Mouse (Mus musculus) liver, embryonic 15.5 days (tissue): ENCODE data around the gene Tpp2. TPM values are rescaled to one million over a fixed set of nuclear protein-coding genes. Genes with fewer than 3 reads are reported as not detected.
A peak's percentile ranks its signal among the peaks of the same experiment; 100 is the strongest.
"Not testable (repeated sequence)": the region's sequence is repeated elsewhere in the genome, so short reads cannot be mapped to it uniquely, and the experiment has no call there.

Experiments
- ATAC-seq: fragments of 200-750 bp; cut with Nextera tagmentation; 2 replicates; pipeline ENCODE4 v1.8.0; 2017; ENCODE audit warnings: moderate number of reproducible peaks, mild to moderate bottlenecking, moderate library complexity; ENCODE audit not compliant: insufficient read depth
- H3K27ac ChIP-seq: fragments of 300-500 bp; sonication (generic); replicated peaks from 2 replicates; pipeline ENCODE4 v1.5.1; 2015; ENCODE audit warnings: mild to moderate bottlenecking, inconsistent platforms
- H3K27me3 ChIP-seq: fragments of 300-500 bp; sonication (generic); 2 replicates; pipeline ENCODE4 v1.6.1; 2015; ENCODE audit warnings: mild to moderate bottlenecking, inconsistent platforms
- H3K36me3 ChIP-seq: fragments of 300-500 bp; sonication (generic); replicated peaks from 2 replicates; pipeline ENCODE4 v1.6.1; 2015; ENCODE audit warnings: moderate library complexity, mild to moderate bottlenecking, inconsistent platforms
- H3K4me1 ChIP-seq: fragments of 300-500 bp; sonication (generic); replicated peaks from 2 replicates; pipeline ENCODE4 v1.6.1; 2015; ENCODE audit warnings: inconsistent platforms
- H3K4me2 ChIP-seq: fragments of 300-500 bp; sonication (generic); 2 replicates; pipeline ENCODE4 v1.6.1; 2015; ENCODE audit warnings: moderate library complexity, mild to moderate bottlenecking, inconsistent platforms
- H3K4me3 ChIP-seq: fragments of 300-500 bp; sonication (generic); replicated peaks from 2 replicates; pipeline ENCODE4 v1.5.1; 2015; ENCODE audit warnings: mild to moderate bottlenecking, inconsistent platforms
- H3K9ac ChIP-seq: fragments of 300-500 bp; sonication (generic); 2 replicates; pipeline ENCODE4 v1.6.1; 2015; ENCODE audit warnings: moderate library complexity, mild to moderate bottlenecking, inconsistent platforms
- H3K9me3 ChIP-seq: fragments of 300-500 bp; sonication (generic); replicated peaks from 2 replicates; pipeline ENCODE4 v1.6.1; 2016; ENCODE audit warnings: inconsistent platforms
- WGBS: fragments of 180-500 bp; shearing (Covaris S2); methylation state at CpG from one replicate; pipeline ENCODE4 v1.1.7; 2015; ENCODE audit warnings: mixed read lengths; ENCODE audit not compliant: insufficient replicate concordance; 5-methylcytosine and 5-hydroxymethylcytosine counted together
- microRNA-seq: library from miRNA; unstranded; fragments of <30 nt; microRNA quantifications from one replicate; pipeline ENCODE4, GENCODE M21; 2016
- polyA plus RNA-seq: library from polyadenylated mRNA; unstranded; fragments of >200 nt; fragmentation: Nextera tagmentation; extraction: Ambion mirVana; gene quantifications from 2 replicates; pipeline ENCODE4 v1.2.1, GENCODE M21; 2015

Gene Tpp2
- polyA plus RNA-seq, 1 experiment from 2014 or later, result 23.6 TPM

- no peak within 1 kb of the TSS for H3K9ac ChIP-seq
- no peaks in the 10 kb centered on the region; the same call in 1 of the 2 replicates for H3K27me3 ChIP-seq
- H3K4me3 ChIP-seq, result no peak within 1 kb of the TSS
- no peaks in the 10 kb centered on the region for H3K4me1 ChIP-seq
- H3K27ac ChIP-seq, result no peak within 1 kb of the TSS
- no peaks in the 10 kb centered on the region for H3K36me3 ChIP-seq
- H3K9me3 ChIP-seq, result no peaks in the 10 kb centered on the region
- no peak for ATAC-seq
- H3K4me2 ChIP-seq, result no peak within 1 kb of the TSS
Measured at GRCm38 (mm10) chr1:44019934-44020333, 86.5 kb downstream of the Tpp2 start, which contains the start of gene Mettl21c. Gene Mettl21c, minus strand, starts transcription at chr1:44020034.

- Histone ChIP-seq H3K27me3 (no peaks in the 10 kb centered on the region; the same call in 1 of the 2 replicates), H3K36me3 (no peaks in the 10 kb centered on the region), H3K4me2 (no peak overlapping the region), H3K9ac (no peak overlapping the region), H3K27ac (no peak overlapping the region), H3K4me3 (no peak overlapping the region), H3K4me1 (no peaks in the 10 kb centered on the region), H3K9me3 (no peaks in the 10 kb centered on the region)
- no peak for ATAC-seq
- 45% methylated on average over 1 of the region's 1 CpGs for WGBS
Measured at GRCm38 (mm10) chr1:44022656-44023055, 89.2 kb downstream of the Tpp2 start.

GRCm38 (mm10) chr1:44027651-44028050 is 94.2 kb downstream of the Tpp2 start:
- H3K9me3 ChIP-seq, result no peaks in the 10 kb centered on the region
- no peak overlapping the region for H3K9ac ChIP-seq
- H3K36me3 ChIP-seq, result no peaks in the 10 kb centered on the region
- no peak overlapping the region for H3K27ac ChIP-seq
- H3K4me1 ChIP-seq, result no peaks in the 10 kb centered on the region
- H3K4me3 ChIP-seq, result no peak overlapping the region
- no peaks in the 10 kb centered on the region for H3K27me3 ChIP-seq
- 64% methylated on average over 1 of the region's 1 CpGs for WGBS
- H3K4me2 ChIP-seq, result no peak overlapping the region
- no peak for ATAC-seq

DNA sequence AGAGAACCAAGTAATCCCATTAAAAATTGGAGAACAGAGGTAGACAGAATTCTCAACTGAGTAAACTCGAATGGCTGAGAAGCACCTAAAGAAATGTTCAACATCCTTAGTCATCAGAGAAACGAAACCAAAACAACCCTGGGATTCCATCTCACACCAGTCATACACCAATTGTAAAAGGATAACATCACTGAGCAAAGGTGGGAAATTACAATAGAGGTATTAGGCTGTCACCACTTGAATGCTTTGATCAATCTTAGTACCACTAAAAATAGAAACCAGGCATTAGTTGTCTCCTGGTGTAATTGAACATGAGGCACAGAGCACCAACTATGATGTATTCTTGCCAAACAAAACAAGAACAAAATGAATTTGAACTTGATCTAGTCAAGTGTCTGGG is 98.8 kb downstream of the Tpp2 start:
- Histone ChIP-seq H3K4me2 (no peak overlapping the region), H3K9ac (no peak overlapping the region), H3K27me3 (no peaks in the 10 kb centered on the region), H3K36me3 (no peaks in the 10 kb centered on the region), H3K27ac (no peak overlapping the region), H3K9me3 (no peaks in the 10 kb centered on the region), H3K4me1 (no peaks in the 10 kb centered on the region), H3K4me3 (no peak overlapping the region)
- no peak for ATAC-seq
- 33% methylated on average over 2 of the region's 2 CpGs for WGBS

GRCm38 (mm10) chr1:44032948-44033347 is 99.5 kb downstream of the Tpp2 start:
- Histone ChIP-seq H3K4me1 (no peaks in the 10 kb centered on the region), H3K36me3 (no peaks in the 10 kb centered on the region), H3K4me2 (no peak overlapping the region), H3K27me3 (no peaks in the 10 kb centered on the region), H3K9me3 (no peaks in the 10 kb centered on the region), H3K9ac (no peak overlapping the region), H3K27ac (no peak overlapping the region), H3K4me3 (no peak overlapping the region)
- ATAC-seq, result no peak
- 69% methylated on average over 5 of the region's 5 CpGs for WGBS

DNA sequence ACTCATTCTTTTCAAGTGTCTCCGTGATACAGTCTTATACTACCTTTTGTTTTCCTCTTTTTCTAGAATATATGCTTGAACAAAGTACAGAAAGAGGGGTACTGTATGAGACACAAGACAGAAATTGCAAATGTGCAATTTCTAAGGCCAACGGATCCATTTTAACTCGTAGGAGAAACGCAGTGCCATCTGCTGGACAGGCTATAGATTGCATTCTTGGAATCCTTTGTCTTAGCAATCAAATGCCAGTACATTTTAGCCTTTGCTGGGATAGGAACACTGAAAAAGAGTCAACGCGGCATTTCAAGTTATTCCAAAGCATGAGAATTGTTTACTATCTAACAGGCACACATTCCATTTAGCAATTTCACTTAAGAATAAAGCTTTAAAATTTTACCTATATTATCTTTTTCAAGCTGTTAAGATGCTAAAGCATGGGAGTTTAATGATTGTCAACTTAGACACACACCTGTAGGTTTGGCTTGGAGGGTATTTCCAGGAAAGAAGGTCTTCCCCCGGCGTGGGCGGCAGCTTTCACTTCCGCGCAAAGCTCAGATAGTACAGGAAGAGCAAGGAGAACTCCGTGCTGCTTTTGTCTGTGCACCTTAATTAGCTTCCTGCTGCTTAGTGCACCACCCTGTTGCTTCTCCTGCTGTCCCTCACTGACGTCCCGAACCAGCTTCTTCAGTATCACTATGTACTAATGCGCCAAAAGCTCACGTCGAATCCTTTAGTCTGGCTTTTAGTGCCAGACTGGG is 108.5 kb downstream of the Tpp2 start:
- H3K9me3 ChIP-seq, result no peaks in the 10 kb centered on the region
- no peaks in the 10 kb centered on the region for H3K4me1 ChIP-seq
- H3K36me3 ChIP-seq, result no peaks in the 10 kb centered on the region
- 1% methylated on average over 17 of the region's 17 CpGs for WGBS
- H3K27me3 ChIP-seq, result no peaks in the 10 kb centered on the region
- peak overlapping the region; percentile 69 for H3K4me2 ChIP-seq
- no peak overlapping the region for H3K27ac ChIP-seq
- peak overlapping the region; percentile 48 for H3K4me3 ChIP-seq
- no peak overlapping the region for H3K9ac ChIP-seq
- ATAC-seq, result no peak

- no peaks in the 10 kb centered on the region for H3K27me3 ChIP-seq
- ATAC-seq, result no peak
- H3K36me3 ChIP-seq, result no peaks in the 10 kb centered on the region
- peak overlapping the region; percentile 48 for H3K4me3 ChIP-seq
- H3K4me1 ChIP-seq, result no peaks in the 10 kb centered on the region
- no peak overlapping the region for H3K9ac ChIP-seq
- H3K9me3 ChIP-seq, result no peaks in the 10 kb centered on the region
- WGBS, result 5% methylated on average over 6 of the region's 6 CpGs
- no peak overlapping the region for H3K27ac ChIP-seq
- peak overlapping the region; percentile 69 for H3K4me2 ChIP-seq
Measured at GRCm38 (mm10) chr1:44042555-44042915, 109.1 kb downstream of the Tpp2 start.

DNA sequence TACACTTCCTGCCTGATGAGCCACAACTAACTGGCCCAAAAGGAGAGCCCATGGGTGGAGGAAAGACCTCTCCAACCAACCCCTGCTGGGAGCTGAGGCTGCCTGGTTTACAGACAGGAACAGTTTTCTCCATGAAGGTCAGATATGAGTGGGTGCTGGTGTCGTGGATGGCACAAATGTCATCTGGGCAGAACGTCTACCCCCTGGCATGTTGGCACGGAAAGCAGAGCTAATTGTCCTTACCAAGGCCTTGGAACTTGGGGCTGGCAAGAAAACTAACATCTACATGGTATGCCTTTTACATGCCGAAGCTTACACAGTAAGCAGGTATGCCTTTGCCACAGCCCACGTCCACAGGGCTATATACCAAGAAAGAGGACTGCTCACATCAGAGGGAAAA is 112.2 kb downstream of the Tpp2 start:
- H3K36me3 ChIP-seq, H3K4me2 ChIP-seq, H3K4me3 ChIP-seq, ATAC-seq, H3K9me3 ChIP-seq, H3K27ac ChIP-seq, H3K9ac ChIP-seq, H3K27me3 ChIP-seq, H3K4me1 ChIP-seq: not testable (repeated sequence)
- 55% methylated on average over 5 of the region's 5 CpGs for WGBS

- Histone ChIP-seq H3K4me1 (no peaks in the 10 kb centered on the region), H3K9me3 (no peaks in the 10 kb centered on the region), H3K4me3 (no peak overlapping the region), H3K4me2 (no peak overlapping the region), H3K27ac (no peak overlapping the region), H3K9ac (no peak overlapping the region), H3K36me3 (no peaks in the 10 kb centered on the region), H3K27me3 (no peaks in the 10 kb centered on the region)
- no peak for ATAC-seq
- 62% methylated on average over 2 of the region's 2 CpGs for whole genome bisulfite sequencing
Measured at GRCm38 (mm10) chr1:44046556-44046955, 113.1 kb downstream of the Tpp2 start.

Small RNAs within 50 kb of the gene (microRNA-seq; reads per million reads assigned to microRNA genes)
- not detected for gene Gm24180

Other genes with a start within 250 kb of the Tpp2 start
- gene 1500015O10Rik, start 203.0 kb upstream of the Tpp2 start, polyA plus RNA-seq, result 0.91 and 1.7 TPM in 2 replicates
- gene Uxs1, start 105.8 kb upstream of the Tpp2 start, polyA plus RNA-seq, result 8.2 and 8.4 TPM in 2 replicates
- gene Mettl21c, start 86.4 kb downstream of the Tpp2 start, polyA plus RNA-seq, result 0.13 and 0.15 TPM in 2 replicates
- gene Gm8251, start 128.3 kb downstream of the Tpp2 start, polyA plus RNA-seq, result 0.10 and 0.12 TPM in 2 replicates
- 40.4 and 47.1 TPM in 2 replicates for gene Tex30, start 168.8 kb downstream of the Tpp2 start, polyA plus RNA-seq
- 13.8 and 14.2 TPM in 2 replicates for gene Kdelc1, start 185.2 kb downstream of the Tpp2 start, polyA plus RNA-seq
- 2.9 and 3.6 TPM in 2 replicates for gene Bivm, start 185.3 kb downstream of the Tpp2 start, polyA plus RNA-seq
- gene Ercc5, start 214.1 kb downstream of the Tpp2 start, polyA plus RNA-seq, result 4.8 and 5.1 TPM in 2 replicates